Mouse (Mus musculus): ENCODE results near the gene Fhad1. TPM values are rescaled to one million over a fixed set of nuclear protein-coding genes. Genes with fewer than 3 reads are reported as not detected.

The Fhad1 gene
- polyA plus RNA-seq (2014; fragmentation: Nextera tagmentation; extraction: Ambion mirVana) = 3.6 and 5.4 TPM in 2 replicates

GRCm38 (mm10) chr4:142014659-142015608 is at the start of gene Fhad1:
TSS of gene Fhad1 (minus strand) at chr4:142015082.
- Histone ChIP-seq H3K9me3 (ENCODE audit: control insufficient read depth, low read length) (no peaks in the 10 kb centered on the region), H3K27me3 (ENCODE audit: control insufficient read depth, insufficient read depth, low read length) (no peaks in the 10 kb centered on the region), H3K4me3 (replicated peaks; ENCODE audit: low read length) (peak within 1 kb of the TSS; percentile 36), H3K4me2 (replicated peaks) (peak within 1 kb of the TSS; percentile 64), H3K27ac (no peak within 1 kb of the TSS), H3K9ac (peak within 1 kb of the TSS; percentile 55), H3K36me3 (replicated peaks; ENCODE audit: control insufficient read depth, insufficient read depth) (no peaks in the 10 kb centered on the region), H3K4me1 (replicated peaks; ENCODE audit: control insufficient read depth, insufficient read depth, low read length) (no peaks in the 10 kb centered on the region)
- peak; percentile 74 for DNase-seq (ENCODE audit: low spot score)
- peak; percentile 84 for ATAC-seq (ENCODE audit: low FRiP score)
- WGBS = 1% methylated on average over 44 of the region's 46 CpGs

GRCm38 (mm10) chr4:142063057-142063534 is 48.2 kb upstream of the Fhad1 start:
- Histone ChIP-seq H3K9me3 (ENCODE audit: control insufficient read depth, low read length) (no peaks in the 10 kb centered on the region), H3K36me3 (replicated peaks; ENCODE audit: control insufficient read depth, insufficient read depth) (no peaks in the 10 kb centered on the region), H3K4me3 (replicated peaks; ENCODE audit: low read length) (no peak overlapping the region), H3K4me1 (replicated peaks; ENCODE audit: control insufficient read depth, insufficient read depth, low read length) (peaks cover 3% of the 10 kb centered on the region; the same call in 1 of the 2 replicates), H3K9ac (no peak overlapping the region), H3K27ac (no peak overlapping the region), H3K27me3 (ENCODE audit: control insufficient read depth, insufficient read depth, low read length) (no peaks in the 10 kb centered on the region), H3K4me2 (replicated peaks) (no peak overlapping the region)
- no peak for ATAC-seq (ENCODE audit: low FRiP score)
- no peak for DNase-seq (ENCODE audit: low spot score)
- 88% methylated on average over 8 of the region's 8 CpGs for WGBS

DNA sequence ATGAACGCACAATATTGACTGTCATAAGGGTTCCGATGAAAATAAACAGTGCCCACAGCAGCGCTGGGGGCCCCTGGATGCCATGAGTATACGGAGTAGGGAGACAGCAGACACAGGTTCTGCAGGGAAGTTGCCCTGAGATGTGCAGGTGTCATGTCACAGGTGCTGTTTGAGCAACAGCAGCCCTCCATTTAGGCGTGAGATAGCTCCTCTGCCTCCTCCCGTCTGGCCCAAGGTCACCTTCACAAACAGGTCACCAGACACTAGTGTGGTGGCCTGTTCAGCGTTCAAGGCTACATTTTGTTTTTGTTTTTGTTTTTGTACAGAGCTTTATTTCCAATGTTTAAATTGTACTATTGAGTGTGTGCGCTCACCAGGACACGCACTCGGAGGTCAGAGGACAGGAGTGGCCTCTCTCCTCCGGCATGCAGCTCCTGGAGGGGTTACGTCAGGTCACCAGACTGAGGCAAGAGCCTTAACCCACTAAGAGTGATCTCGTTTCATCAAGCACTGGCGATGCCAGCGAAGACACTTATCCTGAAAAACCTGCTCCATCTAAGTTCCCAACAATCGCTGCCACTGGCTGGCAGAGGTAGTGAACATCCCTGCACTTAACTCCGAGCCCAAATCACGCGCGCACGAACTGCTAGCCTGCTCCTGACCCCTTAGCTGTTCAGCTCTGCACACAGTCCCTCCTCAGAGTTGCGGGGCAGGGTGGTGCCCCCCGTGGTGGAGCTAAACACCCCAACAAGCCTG is 46.8 kb upstream of the Fhad1 start:
- Histone ChIP-seq H3K4me1 (replicated peaks; ENCODE audit: control insufficient read depth, insufficient read depth, low read length) (peaks cover 3% of the 10 kb centered on the region; the same call in 1 of the 2 replicates), H3K36me3 (replicated peaks; ENCODE audit: control insufficient read depth, insufficient read depth) (no peaks in the 10 kb centered on the region), H3K9me3 (ENCODE audit: control insufficient read depth, low read length) (no peaks in the 10 kb centered on the region), H3K4me3 (replicated peaks; ENCODE audit: low read length) (no peak overlapping the region), H3K27me3 (ENCODE audit: control insufficient read depth, insufficient read depth, low read length) (no peaks in the 10 kb centered on the region), H3K9ac (no peak overlapping the region), H3K27ac (no peak overlapping the region), H3K4me2 (replicated peaks) (no peak overlapping the region)
- no peak for ATAC-seq (ENCODE audit: low FRiP score)
- DNase-seq (ENCODE audit: low spot score) = no peak
- 81% methylated on average over 23 of the region's 23 CpGs for WGBS

GRCm38 (mm10) chr4:142060455-142061378 is 45.8 kb upstream of the Fhad1 start:
- H3K27ac ChIP-seq = no peak overlapping the region
- WGBS = 57% methylated on average over 18 of the region's 18 CpGs

DNA sequence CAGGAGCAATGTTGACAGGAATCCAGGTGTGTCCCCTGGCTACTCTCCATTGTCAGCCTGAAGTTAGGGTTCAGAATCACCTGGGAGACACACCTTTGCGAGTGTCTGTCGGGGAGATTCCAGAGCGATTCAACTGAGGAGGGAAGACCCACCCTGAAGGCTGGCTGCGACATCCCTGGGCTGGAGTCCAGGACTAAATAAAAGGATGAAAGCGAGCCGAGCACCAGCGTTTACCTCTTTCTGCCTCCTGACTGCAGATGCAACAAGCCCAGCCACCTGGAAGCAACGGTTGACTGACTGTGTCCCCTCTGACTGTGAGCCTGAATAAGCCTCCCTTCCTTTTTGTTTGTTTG is 44.9 kb upstream of the Fhad1 start:
- ATAC-seq (ENCODE audit: low FRiP score) = no peak
- H3K4me1 ChIP-seq (replicated peaks; ENCODE audit: control insufficient read depth, insufficient read depth, low read length) = peaks cover 3% of the 10 kb centered on the region; the same call in 1 of the 2 replicates
- no peaks in the 10 kb centered on the region for H3K9me3 ChIP-seq (ENCODE audit: control insufficient read depth, low read length)
- no peaks in the 10 kb centered on the region for H3K27me3 ChIP-seq (ENCODE audit: control insufficient read depth, insufficient read depth, low read length)
- no peak for DNase-seq (ENCODE audit: low spot score)
- H3K4me3 ChIP-seq (replicated peaks; ENCODE audit: low read length) = no peak overlapping the region
- 82% methylated on average over 8 of the region's 8 CpGs for WGBS
- H3K36me3 ChIP-seq (replicated peaks; ENCODE audit: control insufficient read depth, insufficient read depth) = no peaks in the 10 kb centered on the region
- H3K9ac ChIP-seq = no peak overlapping the region
- no peak overlapping the region for H3K4me2 ChIP-seq (replicated peaks)
- H3K27ac ChIP-seq = no peak overlapping the region

More at GRCm38 (mm10) chr4:142060455-142061378, 45.8 kb upstream of the Fhad1 start:
- Histone ChIP-seq H3K9ac (no peak overlapping the region), H3K4me2 (replicated peaks) (no peak overlapping the region), H3K36me3 (replicated peaks; ENCODE audit: control insufficient read depth, insufficient read depth) (no peaks in the 10 kb centered on the region), H3K4me3 (replicated peaks; ENCODE audit: low read length) (no peak overlapping the region), H3K27me3 (ENCODE audit: control insufficient read depth, insufficient read depth, low read length) (no peaks in the 10 kb centered on the region), H3K9me3 (ENCODE audit: control insufficient read depth, low read length) (no peaks in the 10 kb centered on the region), H3K4me1 (replicated peaks; ENCODE audit: control insufficient read depth, insufficient read depth, low read length) (peaks cover 3% of the 10 kb centered on the region; the same call in 1 of the 2 replicates)
- DNase-seq (ENCODE audit: low spot score) (no peak), ATAC-seq (ENCODE audit: low FRiP score) (no peak; the same call in 1 of the 2 replicates)

DNA sequence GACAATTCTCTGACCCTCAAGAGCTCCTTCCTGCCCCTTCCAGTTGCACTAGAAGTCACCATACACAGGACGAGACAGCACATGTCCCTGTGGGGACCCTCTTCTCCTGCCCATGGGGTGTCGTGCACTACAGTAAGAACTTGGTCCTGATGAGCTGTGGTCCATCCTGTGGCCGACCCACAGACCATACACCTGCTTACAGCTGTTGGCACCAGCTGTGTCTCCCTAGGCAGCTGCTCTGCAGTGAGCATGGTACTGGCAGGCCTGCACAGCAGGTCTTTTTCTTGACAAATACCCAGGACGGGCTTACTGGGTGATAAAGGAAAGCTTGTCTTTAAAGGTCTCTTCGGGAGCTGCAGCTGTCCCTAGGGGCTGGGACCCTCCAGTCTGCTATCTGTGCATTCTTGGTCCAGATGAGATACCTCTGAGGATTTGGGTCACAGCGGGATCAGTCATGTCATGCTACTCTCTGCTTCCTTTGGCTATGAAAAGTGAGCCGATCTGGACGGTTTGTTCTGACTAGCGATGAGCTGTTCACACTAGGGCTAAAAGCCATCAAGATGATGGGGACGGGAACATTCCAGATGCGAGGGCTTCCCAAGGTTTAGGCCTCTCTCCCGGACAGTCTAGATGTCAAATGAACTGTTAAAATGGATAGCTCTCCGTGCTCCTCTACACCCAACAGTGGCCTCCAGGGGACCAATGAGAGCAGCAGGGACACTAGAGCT is 44.4 kb upstream of the Fhad1 start:
- ATAC-seq (ENCODE audit: low FRiP score) (no peak), DNase-seq (ENCODE audit: low spot score) (no peak)
- Histone ChIP-seq H3K27me3 (ENCODE audit: control insufficient read depth, insufficient read depth, low read length) (no peaks in the 10 kb centered on the region), H3K27ac (no peak overlapping the region), H3K9me3 (ENCODE audit: control insufficient read depth, low read length) (no peaks in the 10 kb centered on the region), H3K4me2 (replicated peaks) (no peak overlapping the region), H3K4me1 (replicated peaks; ENCODE audit: control insufficient read depth, insufficient read depth, low read length) (peaks cover 3% of the 10 kb centered on the region; the same call in 1 of the 2 replicates), H3K36me3 (replicated peaks; ENCODE audit: control insufficient read depth, insufficient read depth) (no peaks in the 10 kb centered on the region), H3K9ac (no peak overlapping the region), H3K4me3 (replicated peaks; ENCODE audit: low read length) (no peak overlapping the region)
- 81% methylated on average over 13 of the region's 13 CpGs for WGBS

- Histone ChIP-seq H3K27ac (no peak overlapping the region), H3K4me2 (replicated peaks) (no peak overlapping the region), H3K9me3 (ENCODE audit: control insufficient read depth, low read length) (no peaks in the 10 kb centered on the region), H3K9ac (no peak overlapping the region), H3K4me1 (replicated peaks; ENCODE audit: control insufficient read depth, insufficient read depth, low read length) (peaks cover 3% of the 10 kb centered on the region; the same call in 1 of the 2 replicates), H3K4me3 (replicated peaks; ENCODE audit: low read length) (no peak overlapping the region), H3K27me3 (ENCODE audit: control insufficient read depth, insufficient read depth, low read length) (no peaks in the 10 kb centered on the region), H3K36me3 (replicated peaks; ENCODE audit: control insufficient read depth, insufficient read depth) (no peaks in the 10 kb centered on the region)
- no peak for DNase-seq (ENCODE audit: low spot score)
- WGBS = 72% methylated on average over 22 of the region's 22 CpGs
- ATAC-seq (ENCODE audit: low FRiP score) = no peak
Observed at GRCm38 (mm10) chr4:142057529-142058216, 42.8 kb upstream of the Fhad1 start.

DNA sequence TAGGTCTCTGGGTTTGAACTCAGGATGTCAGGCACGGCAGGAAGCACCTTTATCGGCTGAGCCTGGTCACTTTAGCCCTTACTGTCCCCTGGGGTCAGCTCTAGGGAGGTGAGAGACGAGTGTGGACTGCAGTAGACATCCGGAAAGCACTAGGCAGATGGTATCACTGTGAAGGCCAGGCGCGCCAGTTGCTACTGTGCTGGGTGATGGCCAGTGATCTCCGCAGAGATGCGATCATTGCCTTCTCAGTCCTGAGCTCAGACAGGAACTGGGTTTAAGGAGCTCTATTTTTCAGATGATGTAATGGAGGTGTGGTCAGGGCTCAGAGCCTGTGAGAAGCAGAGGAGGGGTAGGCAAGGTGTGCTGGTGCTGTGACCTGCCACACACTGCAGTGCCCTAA is 40.7 kb upstream of the Fhad1 start:
- Histone ChIP-seq H3K27me3 (ENCODE audit: control insufficient read depth, insufficient read depth, low read length) (no peaks in the 10 kb centered on the region), H3K27ac (no peak overlapping the region), H3K4me3 (replicated peaks; ENCODE audit: low read length) (no peak overlapping the region), H3K4me1 (replicated peaks; ENCODE audit: control insufficient read depth, insufficient read depth, low read length) (no peaks in the 10 kb centered on the region), H3K4me2 (replicated peaks) (no peak overlapping the region), H3K9me3 (ENCODE audit: control insufficient read depth, low read length) (no peaks in the 10 kb centered on the region), H3K36me3 (replicated peaks; ENCODE audit: control insufficient read depth, insufficient read depth) (no peaks in the 10 kb centered on the region), H3K9ac (no peak overlapping the region)
- DNase-seq (ENCODE audit: low spot score) = no peak
- WGBS = 81% methylated on average over 8 of the region's 8 CpGs
- ATAC-seq (ENCODE audit: low FRiP score) = no peak
